Mouse (Mus musculus) left cerebral cortex, postnatal 4 days (tissue): ENCODE measurements around the gene Siah1b. TPM values are rescaled to one million over a fixed set of nuclear protein-coding genes. Genes with fewer than 3 reads are reported as not detected.

Experiments
- DNase-seq: peaks from one replicate; pipeline ENCODE4 v3.0.0-alpha.2; 2022
- intact Hi-C: fragments of 180-260 bp; cut with DNase I; formaldehyde crosslinking; loops from one replicate; pipeline ENCODE4 v1.15.1; 2025
- total RNA-seq, 2 experiments: library from RNA; stranded (reverse); gene quantifications; 2 replicates each; pipeline ENCODE4 v1.2.3; 2021

Gene Siah1b
- total RNA-seq: 10 to 100 TPM; 11.5 to 11.9 TPM

DNA sequence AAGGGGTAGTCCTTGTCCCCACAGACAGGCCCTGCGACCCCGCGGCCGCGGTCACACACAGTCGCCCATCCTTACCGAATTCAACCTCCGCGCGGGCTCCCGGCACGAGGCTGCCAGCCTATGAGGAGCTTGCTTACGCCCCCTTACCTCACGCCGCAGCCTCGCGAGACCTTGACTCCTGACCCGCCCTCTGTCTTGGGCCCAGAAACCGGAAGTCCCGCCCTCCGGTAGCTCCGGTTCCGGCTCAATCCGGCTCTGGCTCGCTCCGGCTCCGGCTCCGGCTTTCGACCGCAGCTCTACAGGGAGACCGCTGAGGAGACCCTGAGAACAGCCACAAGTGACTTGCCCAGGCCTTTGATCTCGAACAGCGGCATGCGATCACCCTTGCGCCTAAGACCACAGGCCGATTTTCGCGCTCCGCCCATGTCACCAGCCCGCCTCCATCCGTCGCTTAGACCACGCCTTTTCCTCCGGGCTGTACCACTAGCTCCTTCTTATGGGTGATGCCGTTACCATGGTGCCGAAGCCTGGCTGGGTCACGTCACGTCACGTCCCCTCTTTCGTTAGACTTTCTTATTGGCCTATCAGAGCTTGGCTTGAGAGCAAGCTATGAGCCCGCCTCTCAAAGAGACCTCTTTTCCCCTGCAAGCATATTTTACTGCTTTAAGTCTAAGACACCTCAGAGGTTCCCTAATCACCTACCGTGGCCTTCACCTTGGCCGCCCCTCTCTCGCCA, at the start of gene Siah1b:
TSS of gene Siah1b (minus strand) at position 454 of the 736 bp plus-strand sequence.
- intact Hi-C loops: no loop called here
- DNase-seq: peak; percentile 92

DNA sequence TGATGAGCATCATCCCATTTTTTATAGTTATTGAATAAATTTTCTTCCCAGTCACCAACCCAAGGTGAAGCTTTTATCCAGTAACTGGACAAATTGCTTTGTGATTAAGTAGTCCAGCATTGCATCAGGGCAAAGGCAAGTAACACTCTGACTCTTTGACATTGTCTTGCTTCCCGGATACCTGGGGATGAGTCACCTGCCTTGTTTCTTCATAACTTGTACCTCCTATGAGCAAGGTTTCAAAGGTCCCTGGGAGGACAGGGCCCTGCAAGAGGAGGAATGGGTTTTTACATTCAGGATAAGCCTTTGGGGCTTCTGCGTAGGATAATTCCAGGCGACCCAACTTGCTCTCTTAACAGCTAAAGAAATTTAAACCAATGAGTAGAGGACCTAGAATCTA, 47.6 kb upstream of the Siah1b start:
- intact Hi-C loops: no loop called here
- no peak for DNase-seq

DNA sequence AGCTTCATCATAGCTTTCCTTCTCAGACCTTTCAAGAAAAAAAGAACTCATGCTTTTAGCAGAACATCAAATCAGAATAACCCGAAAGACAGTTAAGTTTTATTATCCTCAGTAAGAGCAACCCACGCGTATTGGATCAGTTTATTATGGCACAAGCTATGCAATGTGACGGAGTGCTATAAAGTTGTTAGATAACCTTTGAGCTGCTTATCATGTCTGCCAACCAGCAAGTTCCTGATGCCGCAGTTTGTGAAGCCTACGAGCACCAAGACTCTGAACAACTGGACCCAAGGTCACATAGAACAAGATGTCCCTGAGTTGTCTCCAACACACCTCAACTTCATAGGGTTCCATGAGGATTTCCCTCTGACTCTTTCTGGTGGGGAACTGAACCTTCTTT, 37.5 kb upstream of the Siah1b start:
- DNase-seq: no peak
- intact Hi-C loops: no loop called here

DNA sequence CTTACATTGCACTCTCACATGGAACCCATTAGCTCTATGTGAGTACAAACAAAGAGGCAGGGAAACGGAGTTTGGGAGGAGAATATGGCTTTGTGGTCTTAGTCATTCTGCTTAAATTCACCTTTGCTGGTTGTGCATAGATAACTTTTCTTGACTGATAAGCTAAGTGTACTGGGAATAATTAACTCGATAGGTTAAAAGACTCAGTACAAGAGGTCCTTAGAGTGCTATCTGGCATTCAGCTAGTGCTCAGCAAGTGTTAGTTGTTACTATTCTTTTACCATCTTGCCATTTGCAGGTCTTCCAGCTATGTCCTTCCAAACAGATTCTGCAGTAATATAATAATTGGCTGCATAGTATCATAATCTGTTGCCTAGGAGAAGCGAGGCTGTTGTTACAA, 34.9 kb upstream of the Siah1b start:
- DNase-seq: no peak

DNA sequence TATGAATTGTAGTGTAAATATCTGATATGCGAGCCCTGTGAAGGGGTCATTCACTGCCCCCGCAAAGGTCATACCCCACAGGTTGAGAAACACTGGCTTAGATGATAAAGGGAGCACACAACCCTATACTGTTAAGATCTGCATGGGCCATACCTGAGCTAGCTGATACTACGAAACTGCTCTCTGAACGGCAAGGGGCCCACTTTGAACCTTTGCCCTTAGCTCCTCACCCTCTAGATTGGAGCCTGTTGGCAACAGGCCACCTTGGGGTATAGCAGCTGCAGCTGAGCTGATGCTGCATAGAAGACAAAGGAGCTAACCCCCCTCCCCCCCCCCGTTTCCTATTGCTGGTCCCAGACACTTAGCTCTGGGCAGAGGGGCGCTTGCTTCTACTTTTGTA, 26.4 kb upstream of the Siah1b start:
- intact Hi-C loops: no loop called here
- peak; percentile 1 for DNase-seq

More for the DNA sequence above, 34.9 kb upstream of the Siah1b start:
- intact Hi-C loops: no loop called here

DNA sequence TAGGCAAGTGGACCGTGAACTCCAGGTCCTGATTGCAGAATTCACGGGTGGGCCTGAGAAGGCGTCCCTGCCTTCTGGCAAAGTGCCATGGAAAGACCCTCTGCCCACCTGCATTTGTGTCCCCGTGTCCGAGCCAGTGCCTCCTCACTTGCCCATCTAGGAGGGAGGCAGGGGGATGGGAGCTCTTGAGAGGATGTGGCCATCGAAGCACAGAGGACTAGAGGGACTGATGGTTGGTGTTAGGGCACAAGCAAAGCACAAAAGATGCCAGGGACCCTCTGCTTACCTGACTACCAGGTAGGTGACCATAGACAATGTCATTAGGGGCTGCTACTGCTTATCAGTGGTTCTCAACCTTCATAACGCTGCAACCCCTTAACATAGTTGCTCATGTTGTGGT, 25.9 kb upstream of the Siah1b start:
- intact Hi-C loops: no loop called here

DNA sequence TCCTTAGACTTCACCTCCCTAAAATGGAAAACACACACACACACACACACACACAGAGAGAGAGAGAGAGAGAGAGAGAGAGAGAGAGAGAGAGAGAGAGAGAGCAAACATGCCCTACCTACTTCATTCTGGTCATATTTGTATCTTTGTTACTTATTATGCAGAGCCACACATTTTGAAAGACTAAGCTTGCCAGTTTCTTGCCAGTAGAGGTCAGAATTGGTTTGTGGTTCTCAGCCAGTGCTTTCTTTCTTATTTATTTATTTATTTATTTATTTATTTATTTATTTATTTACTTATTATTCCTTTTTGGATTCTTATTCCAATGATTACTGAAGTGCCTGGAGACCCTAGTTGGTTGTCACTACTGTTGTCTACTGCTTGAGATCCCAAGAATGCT, 25.2 kb upstream of the Siah1b start:
- intact Hi-C loops: no loop called here

More for the DNA sequence above, 25.9 kb upstream of the Siah1b start:
- no peak for DNase-seq

DNA sequence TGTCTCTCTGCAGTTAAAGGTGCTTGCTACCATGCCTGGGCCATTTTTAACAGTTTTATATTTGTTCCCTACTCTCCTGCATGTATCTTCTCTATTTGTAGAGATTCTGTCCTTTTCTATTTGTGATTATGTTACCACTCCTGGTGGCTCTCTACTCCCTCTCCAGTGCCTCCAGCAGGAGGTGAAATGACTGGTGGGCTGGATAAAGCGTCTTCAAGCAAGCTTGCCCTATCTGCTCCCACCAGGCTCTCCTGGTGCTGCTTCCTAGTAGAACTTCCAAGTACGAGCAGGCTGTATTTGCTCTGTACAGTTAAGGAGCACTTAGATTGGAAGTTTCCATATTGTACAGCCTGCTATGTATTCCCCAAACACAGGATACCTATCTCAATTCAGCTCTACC, 19.5 kb upstream of the Siah1b start:
- no peak for DNase-seq
- intact Hi-C loops: no loop called here

More for the DNA sequence above, 25.2 kb upstream of the Siah1b start:
- no peak for DNase-seq

DNA sequence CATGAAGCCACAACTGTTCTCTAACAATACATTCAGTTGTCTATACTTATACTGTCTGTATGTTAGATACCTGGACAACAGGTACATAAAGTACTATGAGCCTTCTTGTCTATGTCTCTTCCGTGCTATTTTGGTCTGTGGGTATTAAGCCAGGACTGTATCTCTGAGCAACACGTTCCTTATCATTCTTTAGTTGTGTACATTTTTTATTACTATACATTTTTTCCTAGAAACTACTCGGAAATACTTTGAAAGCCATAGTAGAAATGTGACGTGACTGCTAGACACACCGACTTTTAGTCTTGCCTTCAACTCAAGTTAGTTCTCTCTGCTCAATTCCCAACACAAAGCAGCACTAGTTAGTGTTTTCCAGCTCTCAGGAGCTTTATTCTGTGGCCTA, 17.1 kb upstream of the Siah1b start:
- intact Hi-C loops: no loop called here
- DNase-seq: no peak

DNA sequence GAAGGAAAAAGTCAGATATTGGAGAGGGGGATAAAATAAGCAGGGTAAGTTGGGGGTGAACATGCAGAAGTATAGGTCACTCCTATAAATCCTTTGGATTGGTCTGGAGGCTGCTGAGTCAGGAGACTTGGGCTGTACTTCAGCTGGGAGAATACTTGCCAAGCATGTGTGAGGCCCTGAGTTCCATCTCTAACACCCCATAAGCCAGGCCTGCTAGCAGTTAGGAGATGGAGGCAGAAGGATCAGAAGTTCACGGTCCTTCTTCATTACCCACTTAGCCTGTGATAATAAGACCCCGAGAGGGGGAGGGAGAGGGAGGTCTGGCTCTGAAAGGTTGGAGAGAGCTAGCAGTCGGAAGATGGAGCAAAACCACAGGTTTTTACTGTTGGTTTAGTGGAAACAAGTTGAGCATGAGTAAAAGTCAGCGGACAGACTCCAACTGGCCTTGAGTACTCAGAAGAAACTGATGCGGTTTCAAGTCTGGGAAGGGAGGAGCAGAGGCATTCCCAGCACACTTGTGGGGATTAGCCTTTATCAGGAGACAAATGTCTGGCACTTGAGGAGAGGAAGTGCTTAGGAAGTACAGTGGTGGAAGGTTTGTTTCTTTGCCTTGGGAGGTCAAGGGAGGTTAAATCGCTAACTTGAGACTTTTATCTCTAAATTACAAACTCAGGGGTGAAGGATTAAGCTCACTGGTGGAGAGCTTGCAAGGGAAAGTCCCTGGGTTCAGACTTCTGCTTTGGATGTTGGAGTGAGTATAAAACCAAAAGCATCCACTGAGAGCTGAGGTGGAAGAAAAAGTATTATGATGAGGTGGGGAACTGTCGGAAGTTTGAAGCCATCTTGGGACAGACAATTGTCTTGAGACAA, 16.2 kb upstream of the Siah1b start:
- no peak for DNase-seq
- intact Hi-C loops: no loop called here

DNA sequence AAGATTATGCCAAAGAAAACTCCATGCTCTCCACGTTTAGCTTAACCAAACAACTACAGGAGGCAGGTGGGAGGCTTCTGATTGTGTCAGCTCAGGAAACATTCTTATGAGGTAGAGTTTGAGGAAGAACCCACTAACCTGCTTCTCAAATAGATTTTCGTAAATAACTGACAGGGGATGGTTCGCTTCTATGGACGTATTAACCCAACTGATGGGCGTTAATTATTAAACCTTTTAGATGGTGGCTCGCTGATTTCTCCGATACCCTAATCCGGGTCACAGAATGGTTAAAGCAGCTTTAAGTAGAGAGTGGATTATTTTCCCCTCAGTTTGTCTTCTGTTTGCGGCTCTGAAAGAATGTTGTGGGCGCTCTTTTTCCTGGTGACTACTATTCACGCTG, 13.6 kb upstream of the Siah1b start:
- intact Hi-C loops: no loop called here
- no peak for DNase-seq

DNA sequence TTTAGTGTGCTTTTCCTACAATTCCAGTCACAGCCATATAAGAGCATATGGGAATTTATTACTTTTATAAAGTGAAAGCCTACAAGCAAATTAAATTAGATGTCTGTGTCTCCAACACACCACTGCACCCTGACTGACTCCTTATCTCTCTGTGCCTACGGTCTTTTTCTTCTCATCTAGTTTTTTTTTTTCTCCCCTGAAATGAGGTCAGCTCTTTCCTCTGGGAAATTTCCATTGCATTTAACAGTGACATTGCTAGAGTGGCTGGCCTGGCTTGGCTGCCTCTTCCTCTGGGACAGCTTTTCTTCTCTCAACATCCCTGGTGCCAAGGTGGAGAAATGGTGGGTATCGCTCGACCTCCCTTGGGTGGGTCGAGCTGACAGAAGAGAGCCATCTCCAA, 12.3 kb upstream of the Siah1b start, which contains the start of gene Cltrn:
TSS of gene Cltrn (plus strand) at position 249 of the 400 bp plus-strand sequence.
- DNase-seq: no peak
- intact Hi-C loops: no loop called here

DNA sequence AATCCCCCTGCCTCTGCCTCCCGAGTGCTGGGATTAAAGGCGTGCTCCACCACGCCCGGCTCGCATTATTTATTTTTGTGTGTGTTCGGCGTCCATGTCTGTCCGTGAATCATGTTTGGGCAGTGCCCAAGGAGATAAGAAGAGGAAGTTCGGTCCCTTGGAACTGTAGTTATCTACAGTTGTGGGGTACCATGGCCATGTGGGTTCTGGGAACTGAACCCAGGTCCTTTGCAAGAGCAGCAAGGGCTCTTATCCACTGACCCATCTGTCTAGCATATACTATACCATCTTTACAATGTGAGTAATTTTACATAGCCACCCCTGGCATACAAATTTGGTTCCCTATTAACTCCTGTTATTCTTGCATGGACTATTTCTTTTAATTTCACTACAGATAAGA, 5.7 kb upstream of the Siah1b start:
- no peak for DNase-seq
- intact Hi-C loops: loop anchor here (5.0 kb wide), 1 partner anchor 100 kb away; no protein-coding TSS in a partner anchor

DNA sequence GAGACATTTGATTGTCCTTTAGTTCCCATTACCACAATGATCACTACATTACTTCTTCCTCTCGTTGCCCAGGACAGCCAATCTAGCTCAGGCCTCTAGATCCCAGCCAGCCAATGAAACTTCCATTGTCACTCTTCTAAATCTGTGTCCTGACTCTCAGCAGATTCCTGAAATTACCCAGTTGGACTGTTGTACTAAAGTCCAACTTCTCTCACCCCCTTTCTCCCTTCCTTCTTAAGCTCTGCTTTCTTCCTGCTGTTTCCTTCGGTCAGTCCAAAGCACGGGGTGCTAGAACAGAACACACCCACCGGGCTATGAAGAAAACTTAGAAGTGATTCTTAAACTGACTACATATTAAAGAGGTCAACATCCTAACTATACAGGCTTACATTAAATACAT, 7.3 kb downstream of the Siah1b start:
- no peak for DNase-seq
- intact Hi-C loops: no loop called here

DNA sequence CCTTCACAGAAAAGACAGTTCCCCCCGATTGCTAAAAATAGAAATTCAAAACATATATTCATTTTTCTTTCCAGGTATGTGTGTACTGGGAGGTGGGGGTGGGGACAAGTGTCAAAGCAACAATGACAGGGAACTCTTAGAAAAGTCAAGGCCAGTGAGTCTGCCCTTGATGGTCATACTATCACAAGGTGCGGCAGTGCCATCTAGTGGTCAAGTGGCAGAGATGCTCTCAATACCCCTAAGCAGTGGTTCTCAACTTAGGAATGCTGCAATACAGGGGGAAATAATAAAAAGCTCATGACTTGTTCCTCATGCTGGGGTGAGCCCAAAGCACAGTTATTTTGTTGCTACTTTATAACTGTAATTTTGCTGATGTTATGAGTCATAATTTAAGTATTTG, 10.1 kb downstream of the Siah1b start:
- peak; percentile 63 for DNase-seq
- intact Hi-C loops: no loop called here

DNA sequence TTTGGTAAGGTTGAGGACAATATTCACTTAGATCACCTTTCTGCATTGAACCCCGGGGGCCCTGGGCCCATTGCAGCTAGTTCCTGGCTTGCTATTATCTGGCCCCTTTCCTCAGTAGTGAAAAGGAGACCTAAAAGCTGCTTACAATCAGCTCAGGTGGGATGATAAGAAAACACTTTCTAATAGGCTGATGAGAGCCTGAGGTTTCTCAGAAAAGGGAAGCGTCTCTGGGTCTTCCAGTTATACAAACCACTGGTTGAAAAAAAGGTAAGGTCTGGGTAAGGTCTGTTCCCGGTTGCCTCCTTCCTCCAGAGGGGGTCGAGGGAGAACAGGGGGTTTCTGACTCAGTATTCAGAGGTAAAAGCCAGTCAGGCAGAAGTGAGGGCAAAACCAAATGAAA, 17.2 kb downstream of the Siah1b start:
- intact Hi-C loops: no loop called here
- no peak for DNase-seq

DNA sequence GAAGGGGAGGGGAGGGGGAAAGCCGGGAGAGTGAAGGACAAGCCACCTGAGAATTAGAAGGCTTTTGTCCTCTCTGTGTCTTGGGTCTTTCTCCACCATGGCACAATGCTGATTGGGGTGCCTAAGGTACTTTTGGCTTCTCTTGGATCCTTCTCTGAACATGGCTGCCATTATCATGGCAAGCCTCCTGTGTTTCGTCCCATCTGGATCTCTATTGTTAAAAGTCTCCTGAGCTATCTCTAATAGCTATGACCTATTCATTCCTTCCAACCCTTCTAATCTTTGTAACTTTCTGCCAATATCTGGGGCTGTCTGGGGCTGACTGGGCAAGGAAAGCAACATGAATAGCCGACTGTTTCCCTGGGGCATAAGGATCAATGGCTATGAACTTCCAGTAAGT, 17.8 kb downstream of the Siah1b start:
- intact Hi-C loops: no loop called here
- no peak for DNase-seq

DNA sequence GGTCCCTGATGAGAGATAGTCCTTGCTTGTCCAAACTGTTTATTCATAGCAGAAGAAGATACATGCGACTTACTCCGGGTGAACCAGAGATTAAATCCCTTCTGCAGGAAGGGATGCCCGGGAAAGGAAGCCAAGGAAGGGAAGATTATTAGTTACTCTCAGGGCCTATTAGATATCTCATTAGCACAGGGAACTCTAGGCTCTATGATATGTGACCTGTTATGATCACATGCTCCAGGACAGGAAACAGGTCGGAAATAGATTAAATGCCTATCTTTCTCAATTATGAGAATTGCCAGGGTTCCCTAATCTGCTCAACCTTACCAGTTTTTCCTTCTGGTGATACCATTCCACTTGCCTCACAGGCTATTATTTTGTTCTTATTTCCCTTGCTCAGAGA, 20.6 kb downstream of the Siah1b start:
- intact Hi-C loops: no loop called here
- no peak for DNase-seq

DNA sequence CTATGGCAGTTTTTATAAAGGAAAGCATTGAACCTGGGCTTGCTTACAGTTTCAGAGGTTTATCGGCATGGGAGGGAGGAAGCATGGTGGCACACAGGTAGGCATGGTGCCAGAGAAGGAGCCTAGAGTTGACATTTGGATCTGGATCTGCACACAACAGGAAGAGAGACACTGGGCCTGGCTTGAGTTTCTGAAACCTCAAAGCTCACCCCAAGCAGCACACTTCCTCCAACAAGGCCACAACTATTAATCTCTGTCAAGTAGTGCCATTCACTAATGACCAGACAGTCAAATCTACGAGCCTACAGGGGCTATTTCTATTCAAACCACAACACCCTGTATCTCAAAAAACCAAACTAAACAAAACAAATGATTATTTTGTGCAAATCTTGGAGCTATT, 29.6 kb downstream of the Siah1b start:
- intact Hi-C loops: no loop called here
- DNase-seq: no peak

DNA sequence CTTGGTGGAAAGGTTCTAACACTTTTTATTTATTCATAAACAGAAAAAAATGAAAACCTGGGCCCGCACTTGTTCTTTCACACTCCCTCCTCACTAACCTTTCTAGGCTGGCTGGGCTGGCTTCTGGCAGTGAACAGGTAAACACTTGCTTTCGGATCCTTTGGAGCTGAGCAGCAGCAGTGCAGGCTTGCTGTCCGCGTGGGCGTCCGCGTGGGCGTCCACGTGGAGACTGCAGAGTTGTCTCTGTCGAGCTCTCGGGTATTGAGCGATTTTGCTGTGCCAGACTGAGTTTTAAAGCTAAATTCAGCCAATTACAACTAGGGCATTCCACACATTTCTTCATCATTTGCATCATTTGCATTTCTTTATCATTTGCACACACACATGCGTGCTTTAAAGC, 34.2 kb downstream of the Siah1b start:
- intact Hi-C loops: no loop called here
- no peak for DNase-seq

DNA sequence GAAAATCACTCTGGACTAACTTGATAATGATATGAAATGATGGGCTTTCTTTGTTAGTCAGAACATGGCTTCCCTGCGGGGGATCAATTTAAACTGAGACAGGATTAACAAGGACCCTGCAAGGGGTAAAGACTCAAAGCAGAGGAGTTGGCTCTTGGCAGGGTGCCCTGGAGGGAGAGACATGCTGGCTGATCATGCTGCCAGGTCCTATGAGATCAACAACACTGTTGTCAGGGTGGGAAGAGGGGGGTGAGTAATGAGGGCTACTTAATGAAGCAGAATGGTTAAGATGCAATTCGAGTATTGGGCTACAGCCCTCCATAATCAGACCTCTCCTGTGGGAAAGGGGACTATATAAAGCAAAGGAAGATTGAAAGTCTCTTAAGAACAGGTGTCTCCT, 37.4 kb downstream of the Siah1b start:
- intact Hi-C loops: no loop called here
- peak; percentile 66 for DNase-seq

DNA sequence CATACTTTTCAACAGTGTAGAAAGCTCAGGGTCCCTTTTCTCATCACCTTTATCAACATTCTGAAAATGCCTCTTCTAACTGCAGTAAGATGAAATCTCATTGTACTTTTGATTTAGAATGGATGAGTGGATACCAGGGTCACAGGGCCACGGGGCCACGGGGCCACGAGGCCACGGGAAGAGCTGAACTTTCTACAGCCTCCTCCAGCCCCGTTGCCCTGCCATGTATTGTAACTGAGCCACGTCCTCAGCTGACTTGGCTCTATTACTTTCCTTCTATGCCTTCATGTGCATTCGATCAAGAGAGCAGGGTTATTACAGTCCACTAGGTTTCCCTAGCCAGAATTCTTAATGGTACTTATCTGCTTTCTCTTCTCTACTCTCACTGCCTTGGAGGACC, 40.4 kb downstream of the Siah1b start:
- no peak for DNase-seq
- intact Hi-C loops: no loop called here
